Mouse (Mus musculus) heart, adult 8-10 months (tissue): ENCODE data around the gene Tpd52l1. TPM values are rescaled to one million over a fixed set of nuclear protein-coding genes. Genes with fewer than 3 reads are reported as not detected.

Experiments used
- DNase-seq: peaks from one replicate; pipeline ENCODE4 v3.0.0; 2022; ENCODE audit warnings: low spot score
- total RNA-seq, 4 experiments: library from RNA; stranded (reverse); gene quantifications; 2 replicates each; pipeline ENCODE4 v1.2.4; 2022

Tpd52l1 gene
- total RNA-seq, 4 experiments from 2014 or later: 5.5 to 10.4 (median 9.0) TPM

- DNase-seq: no peak
Observed at GRCm38 (mm10) chr10:31346401-31346800, 99.4 kb downstream of the Tpd52l1 start.

GRCm38 (mm10) chr10:31336432-31336831 is 109.3 kb downstream of the Tpd52l1 start:
- no peak for DNase-seq

GRCm38 (mm10) chr10:31331225-31331775 is 114.5 kb downstream of the Tpd52l1 start:
- peak; percentile 7 for DNase-seq

GRCm38 (mm10) chr10:31330286-31330962 is 115.3 kb downstream of the Tpd52l1 start:
- no peak for DNase-seq

GRCm38 (mm10) chr10:31329436-31329835 is 116.3 kb downstream of the Tpd52l1 start:
- DNase-seq: no peak

GRCm38 (mm10) chr10:31318491-31318890 is 127.3 kb downstream of the Tpd52l1 start:
- DNase-seq: no peak

- DNase-seq: peak; percentile 57
Observed at GRCm38 (mm10) chr10:31312865-31313848, 132.6 kb downstream of the Tpd52l1 start, which contains the start of gene Hddc2. Gene Hddc2, plus strand, starts transcription at chr10:31313383.

- no peak for DNase-seq
Observed at GRCm38 (mm10) chr10:31307024-31307598, 138.6 kb downstream of the Tpd52l1 start.

GRCm38 (mm10) chr10:31303446-31303845 is 142.3 kb downstream of the Tpd52l1 start:
- no peak for DNase-seq

GRCm38 (mm10) chr10:31300292-31300691 is 145.5 kb downstream of the Tpd52l1 start:
- no peak for DNase-seq

- peak; percentile 44 for DNase-seq
Observed at GRCm38 (mm10) chr10:31298921-31299574, 146.7 kb downstream of the Tpd52l1 start.

- DNase-seq: no peak
Observed at GRCm38 (mm10) chr10:31298263-31298662, 147.5 kb downstream of the Tpd52l1 start.

GRCm38 (mm10) chr10:31297106-31297505 is 148.7 kb downstream of the Tpd52l1 start:
- no peak for DNase-seq

- DNase-seq: no peak
Observed at GRCm38 (mm10) chr10:31296458-31296857, 149.3 kb downstream of the Tpd52l1 start.

- DNase-seq: no peak
Observed at GRCm38 (mm10) chr10:31295705-31296104, 150.1 kb downstream of the Tpd52l1 start.

GRCm38 (mm10) chr10:31288697-31289390 is 156.9 kb downstream of the Tpd52l1 start:
- DNase-seq: no peak

GRCm38 (mm10) chr10:31287787-31288186 is 158.0 kb downstream of the Tpd52l1 start:
- no peak for DNase-seq
